Mouse (Mus musculus) testis, adult 2 months (tissue): ENCODE data around the gene Htra3. TPM values are rescaled to one million over a fixed set of nuclear protein-coding genes. Genes with fewer than 3 reads are reported as not detected.

Experiments
- H3K27ac ChIP-seq: fragments of 200-500 bp; 2 replicates; pipeline ENCODE4 v1.5.1; 2012; ENCODE audit warnings: low read depth, low read length; ENCODE audit not compliant: control insufficient read depth, insufficient read depth
- H3K27me3 ChIP-seq: fragments of 200-500 bp; 2 replicates; pipeline ENCODE4 v1.6.1; 2012; ENCODE audit warnings: mild to moderate bottlenecking, low read length, moderate library complexity; ENCODE audit not compliant: control insufficient read depth, insufficient read depth
- H3K36me3 ChIP-seq: fragments of 200-500 bp; 2 replicates; pipeline ENCODE4 v1.6.1; 2012; ENCODE audit warnings: mild to moderate bottlenecking, low read length; ENCODE audit not compliant: control insufficient read depth, insufficient read depth
- H3K4me1 ChIP-seq: fragments of 200-500 bp; 2 replicates; pipeline ENCODE4 v1.6.1; 2012; ENCODE audit warnings: low read length; ENCODE audit not compliant: control insufficient read depth, insufficient read depth
- H3K4me3 ChIP-seq: fragments of 200-500 bp; 2 replicates; pipeline ENCODE4 v1.5.1; 2012; ENCODE audit warnings: low read depth, mild to moderate bottlenecking, low read length, moderate library complexity, mixed read lengths; ENCODE audit not compliant: control insufficient read depth
- CTCF ChIP-seq: fragments of 200-500 bp; IDR thresholded peaks from 2 replicates; pipeline ENCODE4 v1.5.1; 2012; ENCODE audit warnings: low read depth, mild to moderate bottlenecking, inconsistent platforms, low read length, moderate library complexity; ENCODE audit not compliant: control insufficient read depth, insufficient read depth, insufficient replicate concordance
- POLR2A ChIP-seq: fragments of 200-500 bp; IDR thresholded peaks from 2 replicates; pipeline ENCODE4 v1.6.1; 2012; ENCODE audit warnings: low read depth, mild to moderate bottlenecking, inconsistent platforms, low read length, moderate library complexity; ENCODE audit not compliant: control insufficient read depth
- polyA plus RNA-seq: library from polyadenylated mRNA; depleted of rRNA; stranded (reverse); fragments of >200 nt; gene quantifications from 2 replicates; pipeline ENCODE4 v1.2.3, GENCODE M21; 2012; rRNA removed

The Htra3 gene
- polyA plus RNA-seq, 1 experiment = 15.0 TPM

DNA sequence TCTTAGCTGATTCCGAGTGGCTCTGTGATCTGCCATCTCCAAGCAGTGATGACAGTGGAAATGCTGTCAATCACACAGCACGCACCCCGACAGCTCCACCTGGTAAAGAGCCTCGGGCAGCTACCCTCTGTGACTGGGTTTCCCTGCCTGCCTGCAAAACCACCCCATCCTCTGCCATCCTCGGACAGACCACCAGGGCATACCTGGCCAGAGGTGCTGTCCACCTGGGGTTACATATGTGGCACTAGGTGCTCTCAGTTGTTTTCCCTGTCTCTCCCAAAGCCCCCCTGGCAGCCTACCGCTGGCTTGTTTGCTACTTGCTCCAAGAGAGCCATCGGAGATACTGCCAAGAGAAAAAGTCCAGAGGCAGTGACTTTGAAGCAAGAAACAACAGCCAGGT lies 72.8 kb downstream of the Htra3 start:
- Histone ChIP-seq H3K4me3 (no peak overlapping the region), H3K4me1 (no peaks in the 10 kb centered on the region), H3K36me3 (peaks cover 2% of the 10 kb centered on the region), H3K27ac (no peak overlapping the region), H3K27me3 (no peaks in the 10 kb centered on the region)
- no peak for TF ChIP-seq POLR2A
- TF ChIP-seq CTCF = no peak

DNA sequence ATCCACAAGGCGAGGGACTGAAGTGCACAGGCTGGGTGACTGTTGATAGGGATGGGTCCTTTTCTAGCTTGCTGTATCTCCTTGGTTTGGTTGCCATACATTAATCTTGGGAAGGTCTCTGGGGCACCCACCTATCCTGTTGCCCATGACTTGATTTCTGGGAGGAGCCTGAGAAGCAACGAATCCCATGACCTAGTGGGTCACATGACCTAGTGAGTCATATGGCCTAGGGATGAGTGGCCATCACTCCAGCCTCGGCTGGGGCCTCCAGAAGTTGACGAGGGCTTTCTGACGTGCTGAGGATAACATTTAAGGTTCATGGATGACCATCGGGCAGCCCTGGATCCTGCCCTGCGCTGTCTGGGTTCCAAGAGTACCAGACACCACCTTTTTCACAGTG lies 74.2 kb downstream of the Htra3 start:
- TF ChIP-seq POLR2A (no peak), CTCF (no peak)
- Histone ChIP-seq H3K27ac (no peak overlapping the region), H3K36me3 (peaks cover 2% of the 10 kb centered on the region), H3K4me3 (no peak overlapping the region), H3K4me1 (no peaks in the 10 kb centered on the region), H3K27me3 (no peaks in the 10 kb centered on the region)

Other genes with a start within 250 kb of the Htra3 start
- gene Cpz, start 154.1 kb downstream of the Htra3 start, polyA plus RNA-seq = 1.4 and 2.9 TPM in 2 replicates
- gene Trmt44, start 104.7 kb downstream of the Htra3 start, polyA plus RNA-seq = 4.7 and 4.8 TPM in 2 replicates
- 45.2 and 52.9 TPM in 2 replicates for gene Acox3, start 96.7 kb downstream of the Htra3 start, polyA plus RNA-seq
- 0.59 and 0.72 TPM in 2 replicates for gene Sh3tc1, start 60.2 kb upstream of the Htra3 start, polyA plus RNA-seq
- 1.2 and 1.7 TPM in 2 replicates for gene Ablim2, start 78.1 kb upstream of the Htra3 start, polyA plus RNA-seq
- gene Afap1, start 213.5 kb upstream of the Htra3 start, polyA plus RNA-seq = 37.9 and 46.5 TPM in 2 replicates